Mouse (Mus musculus): ENCODE measurements around the gene Sprr2a3.
"Not testable (repeated sequence)": the region's sequence is repeated elsewhere in the genome, so short reads cannot be mapped to it uniquely, and the experiment has no call there.

Gene Sprr2a3

GRCm38 (mm10) chr3:92285101-92285500 lies at the start of gene Sprr2a3:
Gene Sprr2a3 (plus strand): TSS chr3:92285417.
- DNase-seq, result not testable (repeated sequence)

- not testable (repeated sequence) for DNase-seq
Observed at GRCm38 (mm10) chr3:92236463-92237189, 48.6 kb upstream of the Sprr2a3 start.

- not testable (repeated sequence) for DNase-seq
Observed at GRCm38 (mm10) chr3:92238736-92239135, 46.5 kb upstream of the Sprr2a3 start.

GRCm38 (mm10) chr3:92239197-92239596 lies 46.0 kb upstream of the Sprr2a3 start:
- not testable (repeated sequence) for DNase-seq

GRCm38 (mm10) chr3:92244833-92245232 lies 40.4 kb upstream of the Sprr2a3 start:
- not testable (repeated sequence) for DNase-seq

GRCm38 (mm10) chr3:92246245-92246644 lies 39.0 kb upstream of the Sprr2a3 start:
- DNase-seq, result not testable (repeated sequence)

- DNase-seq, result not testable (repeated sequence)
Observed at GRCm38 (mm10) chr3:92248494-92248893, 36.7 kb upstream of the Sprr2a3 start.

- not testable (repeated sequence) for DNase-seq
Observed at GRCm38 (mm10) chr3:92250450-92250849, 34.8 kb upstream of the Sprr2a3 start.

GRCm38 (mm10) chr3:92253860-92254259 lies 31.4 kb upstream of the Sprr2a3 start:
- DNase-seq, result not testable (repeated sequence)

GRCm38 (mm10) chr3:92258526-92258925 lies 26.7 kb upstream of the Sprr2a3 start:
- not testable (repeated sequence) for DNase-seq

GRCm38 (mm10) chr3:92263462-92263861 lies 21.8 kb upstream of the Sprr2a3 start:
- DNase-seq, result not testable (repeated sequence)

- not testable (repeated sequence) for DNase-seq
Observed at GRCm38 (mm10) chr3:92271414-92271985, 13.7 kb upstream of the Sprr2a3 start.

GRCm38 (mm10) chr3:92273504-92273903 lies 11.7 kb upstream of the Sprr2a3 start:
- DNase-seq, result not testable (repeated sequence)

- not testable (repeated sequence) for DNase-seq
Observed at GRCm38 (mm10) chr3:92274018-92274417, 11.2 kb upstream of the Sprr2a3 start.

GRCm38 (mm10) chr3:92279663-92280062 lies 5.6 kb upstream of the Sprr2a3 start:
- not testable (repeated sequence) for DNase-seq

- not testable (repeated sequence) for DNase-seq
Observed at GRCm38 (mm10) chr3:92280963-92281606, 4.1 kb upstream of the Sprr2a3 start.

GRCm38 (mm10) chr3:92288489-92288888 lies 3.3 kb downstream of the Sprr2a3 start:
- not testable (repeated sequence) for DNase-seq

GRCm38 (mm10) chr3:92307406-92307805 lies 22.2 kb downstream of the Sprr2a3 start:
- DNase-seq, result no peak

- DNase-seq, result no peak
Observed at GRCm38 (mm10) chr3:92316320-92316719, 31.1 kb downstream of the Sprr2a3 start, which contains the start of gene Sprr2b. Gene Sprr2b (plus strand): TSS chr3:92316620.

- DNase-seq, result no peak
Observed at GRCm38 (mm10) chr3:92317384-92317783, 32.2 kb downstream of the Sprr2a3 start.

GRCm38 (mm10) chr3:92336278-92336677 lies 51.1 kb downstream of the Sprr2a3 start:
- DNase-seq, result no peak

GRCm38 (mm10) chr3:92338840-92339239 lies 53.6 kb downstream of the Sprr2a3 start, which contains the start of gene Sprr2d:
Gene Sprr2d (plus strand): TSS chr3:92339140.
- no peak for DNase-seq

All from cerebellum, postnatal 14 days (tissue).